Mouse (Mus musculus): ENCODE data around the gene Fcgr1. TPM values are rescaled to one million over a fixed set of nuclear protein-coding genes. Genes with fewer than 3 reads are reported as not detected.
"Not testable (repeated sequence)": the region's sequence is repeated elsewhere in the genome, so short reads cannot be mapped to it uniquely, and the experiment has no call there.

Fcgr1 gene
- polyA plus RNA-seq, 1 experiment from 2014 or later = 0.89 TPM

GRCm38 (mm10) chr3:96320003-96320402, 26.2 kb upstream of the Fcgr1 start:
- H3K9me3 ChIP-seq (replicated peaks; ENCODE audit: control insufficient read depth, low read length); H3K4me3 ChIP-seq (ENCODE audit: low read depth, low read length); ATAC-seq (replicated peaks; ENCODE audit: insufficient number of reproducible peaks, low FRiP score, low TSS enrichment); H3K27ac ChIP-seq (ENCODE audit: low read depth, low read length); H3K27me3 ChIP-seq (ENCODE audit: control insufficient read depth, insufficient read depth, low read length); H3K4me2 ChIP-seq; H3K4me1 ChIP-seq (ENCODE audit: control insufficient read depth, insufficient read depth, low read length); H3K9ac ChIP-seq (ENCODE audit: low read depth, low read length); H3K36me3 ChIP-seq (ENCODE audit: control insufficient read depth, insufficient read depth, low read length): not testable (repeated sequence)
- WGBS (ENCODE audit: insufficient replicate concordance) = 93% methylated on average over 11 of the region's 13 CpGs

DNA sequence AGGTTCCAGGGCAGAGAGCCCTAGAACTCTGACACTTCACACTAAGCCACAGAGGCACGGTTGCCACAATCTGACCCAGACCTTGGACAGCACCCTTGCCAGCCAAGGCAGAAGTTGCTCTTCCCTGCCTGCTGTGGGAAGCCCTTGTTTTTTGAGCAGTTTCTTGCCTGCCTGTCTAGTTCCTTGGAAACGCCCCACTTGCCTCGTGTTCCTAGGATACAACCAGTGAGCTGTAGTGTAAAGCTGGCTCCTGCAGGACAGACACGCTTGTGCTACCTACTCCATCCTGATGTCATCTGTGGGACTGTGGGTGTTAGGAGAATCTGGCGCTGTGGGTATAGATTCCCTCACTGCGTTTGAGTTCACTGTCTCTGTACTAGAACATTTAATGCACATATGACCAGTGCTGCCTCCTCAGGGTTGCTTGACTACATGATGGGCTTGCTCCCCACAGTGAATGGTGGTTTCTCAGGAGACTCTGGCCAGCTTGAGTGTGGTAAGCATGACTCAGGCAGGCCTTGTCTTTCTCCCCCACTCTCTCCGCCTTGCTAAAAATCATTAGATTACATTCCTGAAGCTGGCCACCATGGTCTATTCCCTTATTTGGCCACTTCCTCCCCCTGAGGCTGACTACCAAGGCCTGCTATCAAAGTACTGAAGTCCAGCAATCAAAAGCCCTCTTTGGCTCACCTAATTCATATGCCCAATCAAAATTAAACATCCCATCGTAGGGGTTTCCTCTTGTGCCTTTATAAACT, 18.8 kb upstream of the Fcgr1 start:
- no peak overlapping the region for H3K27ac ChIP-seq (ENCODE audit: low read depth, low read length)
- no peaks in the 10 kb centered on the region for H3K27me3 ChIP-seq (ENCODE audit: control insufficient read depth, insufficient read depth, low read length)
- H3K36me3 ChIP-seq (ENCODE audit: control insufficient read depth, insufficient read depth, low read length) = no peaks in the 10 kb centered on the region
- WGBS (ENCODE audit: insufficient replicate concordance) = 52% methylated on average over 8 of the region's 8 CpGs
- no peaks in the 10 kb centered on the region for H3K9me3 ChIP-seq (replicated peaks; ENCODE audit: control insufficient read depth, low read length)
- ATAC-seq (replicated peaks; ENCODE audit: insufficient number of reproducible peaks, low FRiP score, low TSS enrichment) = no peak
- no peak overlapping the region for H3K4me2 ChIP-seq
- H3K4me3 ChIP-seq (ENCODE audit: low read depth, low read length) = no peak overlapping the region
- H3K4me1 ChIP-seq (ENCODE audit: control insufficient read depth, insufficient read depth, low read length) = no peaks in the 10 kb centered on the region
- no peak overlapping the region for H3K9ac ChIP-seq (ENCODE audit: low read depth, low read length)

- Histone ChIP-seq H3K27me3 (ENCODE audit: control insufficient read depth, insufficient read depth, low read length) (no peaks in the 10 kb centered on the region), H3K4me1 (ENCODE audit: control insufficient read depth, insufficient read depth, low read length) (no peaks in the 10 kb centered on the region), H3K36me3 (ENCODE audit: control insufficient read depth, insufficient read depth, low read length) (no peaks in the 10 kb centered on the region), H3K9ac (ENCODE audit: low read depth, low read length) (no peak overlapping the region), H3K4me2 (no peak overlapping the region), H3K27ac (ENCODE audit: low read depth, low read length) (no peak overlapping the region), H3K4me3 (ENCODE audit: low read depth, low read length) (no peak overlapping the region), H3K9me3 (replicated peaks; ENCODE audit: control insufficient read depth, low read length) (no peaks in the 10 kb centered on the region)
- WGBS (ENCODE audit: insufficient replicate concordance) = 44% methylated on average over 3 of the region's 3 CpGs
- no peak for ATAC-seq (replicated peaks; ENCODE audit: insufficient number of reproducible peaks, low FRiP score, low TSS enrichment)
Observed at GRCm38 (mm10) chr3:96309441-96309840, 15.7 kb upstream of the Fcgr1 start.

DNA sequence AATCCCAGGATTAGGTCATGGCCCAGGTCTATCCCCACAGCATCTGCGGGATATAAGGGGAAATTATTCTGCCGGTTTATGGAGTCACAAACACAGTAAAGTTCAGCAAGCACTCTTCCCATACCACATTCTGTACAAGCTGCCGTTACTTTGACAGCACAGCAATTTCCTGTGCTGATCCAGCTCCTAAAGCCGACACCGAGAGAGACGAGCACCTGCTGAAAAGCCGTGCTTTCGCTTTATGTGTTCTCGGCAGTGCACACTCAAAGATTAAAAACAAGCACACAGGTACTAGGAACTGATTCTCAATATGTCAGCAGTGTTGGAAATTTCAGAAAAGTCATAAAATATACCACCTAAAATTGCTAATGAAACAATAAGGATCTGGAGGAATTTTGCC, 12.7 kb upstream of the Fcgr1 start:
- Histone ChIP-seq H3K4me3 (ENCODE audit: low read depth, low read length) (no peak overlapping the region), H3K27ac (ENCODE audit: low read depth, low read length) (no peak overlapping the region), H3K36me3 (ENCODE audit: control insufficient read depth, insufficient read depth, low read length) (no peaks in the 10 kb centered on the region), H3K9me3 (replicated peaks; ENCODE audit: control insufficient read depth, low read length) (no peaks in the 10 kb centered on the region), H3K4me2 (no peak overlapping the region), H3K4me1 (ENCODE audit: control insufficient read depth, insufficient read depth, low read length) (no peaks in the 10 kb centered on the region), H3K9ac (ENCODE audit: low read depth, low read length) (no peak overlapping the region), H3K27me3 (ENCODE audit: control insufficient read depth, insufficient read depth, low read length) (peaks cover 6% of the 10 kb centered on the region)
- WGBS (ENCODE audit: insufficient replicate concordance) = 71% methylated on average over 9 of the region's 9 CpGs
- ATAC-seq (replicated peaks; ENCODE audit: insufficient number of reproducible peaks, low FRiP score, low TSS enrichment) = no peak

- no peak overlapping the region for H3K9ac ChIP-seq (ENCODE audit: low read depth, low read length)
- 76% methylated on average over 5 of the region's 5 CpGs for WGBS (ENCODE audit: insufficient replicate concordance)
- peaks cover 6% of the 10 kb centered on the region for H3K27me3 ChIP-seq (ENCODE audit: control insufficient read depth, insufficient read depth, low read length)
- H3K36me3 ChIP-seq (ENCODE audit: control insufficient read depth, insufficient read depth, low read length) = no peaks in the 10 kb centered on the region
- ATAC-seq (replicated peaks; ENCODE audit: insufficient number of reproducible peaks, low FRiP score, low TSS enrichment) = no peak
- no peak overlapping the region for H3K4me2 ChIP-seq
- H3K9me3 ChIP-seq (replicated peaks; ENCODE audit: control insufficient read depth, low read length) = no peaks in the 10 kb centered on the region
- H3K27ac ChIP-seq (ENCODE audit: low read depth, low read length) = no peak overlapping the region
- H3K4me3 ChIP-seq (ENCODE audit: low read depth, low read length) = no peak overlapping the region
- no peaks in the 10 kb centered on the region for H3K4me1 ChIP-seq (ENCODE audit: control insufficient read depth, insufficient read depth, low read length)
Observed at GRCm38 (mm10) chr3:96302076-96302475, 8.3 kb upstream of the Fcgr1 start.

DNA sequence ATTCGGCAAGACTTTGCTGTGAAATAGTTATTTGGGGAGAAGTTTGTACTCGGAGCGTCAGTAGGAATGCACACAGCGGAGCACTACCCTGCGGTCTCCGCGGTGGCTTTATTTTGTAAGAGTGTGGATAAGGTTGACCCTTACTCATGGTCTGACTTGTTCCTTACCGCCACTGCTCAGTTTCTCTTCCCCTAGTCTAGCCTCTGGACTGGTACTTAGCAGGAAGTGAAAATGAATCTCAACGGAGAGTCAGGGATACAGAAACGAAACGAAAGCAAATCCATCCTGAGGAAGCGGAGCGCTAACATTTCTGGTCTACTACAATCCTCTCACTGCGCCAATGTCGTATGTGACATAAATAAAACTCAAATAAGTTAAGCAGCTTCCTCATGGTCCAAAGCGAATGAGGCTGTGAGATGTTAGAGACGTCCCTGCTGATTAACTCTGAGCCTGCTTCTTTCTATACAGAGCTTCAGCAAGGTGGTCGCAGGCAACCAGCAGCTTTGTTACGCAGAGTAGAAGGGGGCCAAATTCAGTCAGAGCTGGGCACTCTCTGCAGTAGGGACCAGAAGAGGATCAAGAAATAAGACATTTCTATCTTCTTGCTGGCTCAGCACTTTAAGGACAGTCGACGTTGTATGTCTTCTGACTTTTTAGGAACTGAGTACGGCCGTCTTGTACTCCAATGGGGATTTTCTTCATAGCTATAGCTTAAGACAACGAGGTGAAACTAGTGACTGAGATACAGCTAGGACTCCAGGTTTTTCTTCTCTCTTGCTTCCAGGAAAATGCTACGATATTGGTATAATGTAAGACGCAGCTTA, 7.1 kb upstream of the Fcgr1 start:
- no peak overlapping the region for H3K27ac ChIP-seq (ENCODE audit: low read depth, low read length)
- no peaks in the 10 kb centered on the region for H3K4me1 ChIP-seq (ENCODE audit: control insufficient read depth, insufficient read depth, low read length)
- H3K9ac ChIP-seq (ENCODE audit: low read depth, low read length) = no peak overlapping the region
- ATAC-seq (replicated peaks; ENCODE audit: insufficient number of reproducible peaks, low FRiP score, low TSS enrichment) = no peak
- WGBS (ENCODE audit: insufficient replicate concordance) = 59% methylated on average over 26 of the region's 26 CpGs
- peaks cover 6% of the 10 kb centered on the region for H3K27me3 ChIP-seq (ENCODE audit: control insufficient read depth, insufficient read depth, low read length)
- H3K4me3 ChIP-seq (ENCODE audit: low read depth, low read length) = peak overlapping the region; percentile 27
- H3K9me3 ChIP-seq (replicated peaks; ENCODE audit: control insufficient read depth, low read length) = no peaks in the 10 kb centered on the region
- no peaks in the 10 kb centered on the region for H3K36me3 ChIP-seq (ENCODE audit: control insufficient read depth, insufficient read depth, low read length)
- peak overlapping the region; percentile 38 for H3K4me2 ChIP-seq

GRCm38 (mm10) chr3:96299562-96299961, 5.8 kb upstream of the Fcgr1 start:
- Histone ChIP-seq H3K9me3 (replicated peaks; ENCODE audit: control insufficient read depth, low read length) (no peaks in the 10 kb centered on the region), H3K9ac (ENCODE audit: low read depth, low read length) (no peak overlapping the region), H3K27ac (ENCODE audit: low read depth, low read length) (no peak overlapping the region), H3K4me3 (ENCODE audit: low read depth, low read length) (no peak overlapping the region), H3K36me3 (ENCODE audit: control insufficient read depth, insufficient read depth, low read length) (no peaks in the 10 kb centered on the region), H3K27me3 (ENCODE audit: control insufficient read depth, insufficient read depth, low read length) (peaks cover 6% of the 10 kb centered on the region), H3K4me1 (ENCODE audit: control insufficient read depth, insufficient read depth, low read length) (no peaks in the 10 kb centered on the region), H3K4me2 (no peak overlapping the region)
- ATAC-seq (replicated peaks; ENCODE audit: insufficient number of reproducible peaks, low FRiP score, low TSS enrichment) = no peak
- 97% methylated on average over 2 of the region's 2 CpGs for WGBS (ENCODE audit: insufficient replicate concordance)

- Histone ChIP-seq H3K27me3 (ENCODE audit: control insufficient read depth, insufficient read depth, low read length) (peaks cover 6% of the 10 kb centered on the region), H3K4me3 (ENCODE audit: low read depth, low read length) (no peak overlapping the region), H3K9me3 (replicated peaks; ENCODE audit: control insufficient read depth, low read length) (no peaks in the 10 kb centered on the region), H3K9ac (ENCODE audit: low read depth, low read length) (no peak overlapping the region), H3K4me1 (ENCODE audit: control insufficient read depth, insufficient read depth, low read length) (no peaks in the 10 kb centered on the region), H3K4me2 (no peak overlapping the region), H3K27ac (ENCODE audit: low read depth, low read length) (no peak overlapping the region), H3K36me3 (ENCODE audit: control insufficient read depth, insufficient read depth, low read length) (no peaks in the 10 kb centered on the region)
- WGBS (ENCODE audit: insufficient replicate concordance) = 81% methylated on average over 4 of the region's 4 CpGs
- no peak for ATAC-seq (replicated peaks; ENCODE audit: insufficient number of reproducible peaks, low FRiP score, low TSS enrichment)
Observed at GRCm38 (mm10) chr3:96298360-96298759, 4.6 kb upstream of the Fcgr1 start.

Measured in heart, embryonic 11.5 days (tissue).